Mouse (Mus musculus): ENCODE data around the gene Pigm.

DNA sequence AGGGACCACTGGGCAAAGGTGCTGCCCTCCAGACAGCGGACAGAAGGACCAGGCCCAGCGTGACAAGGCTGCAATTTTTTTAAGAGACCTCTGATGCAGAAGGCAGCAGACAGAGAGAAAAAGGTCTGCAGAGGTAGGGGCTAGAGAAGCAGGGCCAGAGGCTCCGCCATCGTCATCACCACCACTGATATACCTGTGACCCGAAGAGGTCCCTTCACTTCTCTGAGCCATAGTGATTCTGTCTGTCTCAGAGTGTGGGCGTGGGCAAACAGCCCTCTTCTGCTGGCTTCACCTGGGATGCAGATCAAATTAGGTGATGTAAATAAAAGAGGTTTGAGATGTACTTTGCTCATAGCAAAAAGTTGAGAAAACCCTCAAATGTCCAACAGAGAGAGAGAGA is 46.7 kb upstream of the Pigm start:
- no peak for TF ChIP-seq POLR2A (IDR thresholded peaks at IDR 0.05; ENCODE audit: low read depth, low read length)
- TF ChIP-seq CTCF (IDR thresholded peaks at IDR 0.05; ENCODE audit: borderline replicate concordance, insufficient read depth, low read length): no peak
